In the genomic region with DNA sequence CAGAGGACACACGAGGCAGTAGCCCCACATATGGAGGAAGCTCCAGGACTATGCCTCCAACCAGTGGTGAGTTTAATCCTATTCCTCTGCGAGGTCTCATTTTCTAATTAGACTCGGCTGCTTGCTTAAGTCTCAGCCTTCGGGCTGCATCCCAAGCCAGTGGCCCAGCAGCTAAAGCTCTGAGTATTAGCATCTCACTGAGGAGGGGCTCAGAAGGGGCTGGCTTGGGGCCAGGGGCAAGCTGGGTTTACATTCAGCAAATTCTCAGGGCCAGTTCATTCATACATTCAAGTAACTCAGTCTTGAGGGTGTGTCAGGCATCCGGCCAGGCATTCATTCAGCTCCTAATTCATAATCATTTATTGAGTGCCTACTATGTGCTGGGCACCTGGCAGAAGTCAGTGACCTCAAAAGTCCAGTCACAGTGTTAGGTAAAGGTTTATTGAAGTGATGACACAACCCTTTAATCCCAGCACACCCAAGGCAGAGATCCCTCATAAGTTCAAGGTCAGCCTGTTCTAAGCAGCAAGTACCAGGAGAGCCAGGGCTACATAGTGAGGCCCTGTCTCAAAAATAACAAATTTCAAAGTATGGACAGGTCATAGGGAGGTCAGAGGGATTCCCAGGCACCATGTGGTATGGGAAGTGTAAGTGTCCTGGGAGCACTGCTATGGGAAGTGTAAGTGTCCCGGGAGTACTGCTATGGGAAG, we compare ENCODE assay signal across 9 mouse cellular contexts. TPM values are rescaled to one million over a fixed set of nuclear protein-coding genes. Genes with fewer than 3 reads are reported as not detected.
DNase-seq lines count a peak whose midpoint lies in the region; ATAC-seq and TF ChIP-seq lines count a peak whose summit lies in the region.
"Had no signal": no experiment of that assay in that cellular context is flagged by ENCODE, and none has a peak within 500 bp of the region (broad histone marks: within the 10 kb centered on the region; RNA-seq: fewer than 3 reads in every experiment).

No protein-coding gene starts in this region.

- peak overlapping the region; percentile 63 for H3K4me2 ChIP-seq in heart, embryonic 16.5 days (ENCODE audit: low read depth, low read length)
- H3K4me2 ChIP-seq in limb, embryonic 14.5 days (replicated peaks; ENCODE audit: low read depth, low read length, severe bottlenecking) = peak overlapping the region; percentile 52

- H3K4me3 ChIP-seq in gastrocnemius, adult 2 months = peak overlapping the region; percentile 63
- H3K4me3 ChIP-seq in heart, embryonic 16.5 days (ENCODE audit: low read length) = no peak overlapping the region
- H3K4me3 ChIP-seq in limb, embryonic 14.5 days (replicated peaks; ENCODE audit: low read length) = peak overlapping the region; percentile 29

- peak overlapping the region; percentile 92 for H3K27ac ChIP-seq in gastrocnemius, adult 2 months
- H3K27ac ChIP-seq in heart, embryonic 16.5 days (ENCODE audit: low read length) = no peak overlapping the region
- H3K27ac ChIP-seq in limb, embryonic 14.5 days (replicated peaks; ENCODE audit: low read depth, low read length) = no peak overlapping the region

- H3K36me3 ChIP-seq in heart, embryonic 16.5 days (ENCODE audit: control insufficient read depth, insufficient read depth) = peaks cover 6% of the 10 kb centered on the region
- H3K36me3 ChIP-seq in limb, embryonic 14.5 days (ENCODE audit: control insufficient read depth, insufficient read depth, low read length) = peaks cover 8% of the 10 kb centered on the region; the same call in 1 of the 2 replicates

- ATAC-seq in heart, embryonic 16.5 days (replicated peaks; ENCODE audit: extremely low read depth, insufficient read depth, low FRiP score) = no peak
- ATAC-seq in limb, embryonic 14.5 days (ENCODE audit: low FRiP score, low read depth) = 0 out of 2 replicates have a peak, but pooled peaks have one; percentile 14
- no peak for ATAC-seq in frontal cortex, adult (ENCODE audit: low TSS enrichment)

- intact Hi-C loops in gastrocnemius, adult 2 months (cut with DNase I) = loop anchor here (10.0 kb wide), 1 partner anchor 66 kb away; a partner anchor contains a TSS
- intact Hi-C loops in gastrocnemius, postnatal 36 days (cut with DNase I) = no loop called here

- TF ChIP-seq CTCF in gastrocnemius, adult 2 months (IDR thresholded peaks at IDR 0.05) = no peak

- WGBS in heart, embryonic 16.5 days = 36% methylated on average over 6 of the region's 6 CpGs
- whole genome bisulfite sequencing in limb, embryonic 14.5 days = 23% methylated on average over 6 of the region's 6 CpGs

- no peaks in the 10 kb centered on the region for H3K27me3 ChIP-seq in heart, embryonic 16.5 days (ENCODE audit: control insufficient read depth, insufficient read depth, low read length)
- H3K27me3 ChIP-seq in limb, embryonic 14.5 days (ENCODE audit: control insufficient read depth, insufficient read depth, low read length) = peaks cover 6% of the 10 kb centered on the region; the same call in 1 of the 2 replicates
- H3K27me3 ChIP-seq: CH12.LX had no signal

- no peaks in the 10 kb centered on the region for H3K9me3 ChIP-seq in heart, embryonic 16.5 days (replicated peaks; ENCODE audit: control insufficient read depth, low read length)
- no peaks in the 10 kb centered on the region for H3K9me3 ChIP-seq in limb, embryonic 14.5 days (ENCODE audit: control insufficient read depth, low read length)

- peak; percentile 42 for DNase-seq in gastrocnemius, adult 2 months
- DNase-seq in gastrocnemius, postnatal 36 days = no peak
- DNase-seq in Muller cell, postnatal 12 days (ENCODE audit: inconsistent ontology term) = peak; percentile 84
- peak; percentile 49 for DNase-seq in limb, embryonic 14.5 days (ENCODE audit: low spot score)
- no peak for DNase-seq in ovary, adult 18-20 months (ENCODE audit: low spot score)
- DNase-seq in left cerebral cortex, adult 18-20 months (ENCODE audit: low spot score in 2 of 2) = no peak

- H3K4me1 ChIP-seq in heart, embryonic 16.5 days (ENCODE audit: control insufficient read depth, insufficient read depth, low read length) = peaks cover 40% of the 10 kb centered on the region
- peaks cover 30% of the 10 kb centered on the region for H3K4me1 ChIP-seq in limb, embryonic 14.5 days (ENCODE audit: control insufficient read depth, insufficient read depth, low read length)

- TF ChIP-seq POLR2A in limb, embryonic 14.5 days (IDR thresholded peaks at IDR 0.05; ENCODE audit: borderline replicate concordance, extremely low read depth, insufficient read depth, insufficient read length) = no peak

- H3K9ac ChIP-seq in heart, embryonic 16.5 days (ENCODE audit: low read length) = no peak overlapping the region; the same call in 1 of the 2 replicates
- peak overlapping the region; percentile 31; the same call in 1 of the 2 replicates for H3K9ac ChIP-seq in limb, embryonic 14.5 days (ENCODE audit: low read depth, low read length, severe bottlenecking)

RNA-seq across cellular contexts. Expression of a gene that starts 57.5 kb away (rescaled TPM):
- total RNA-seq in gastrocnemius, adult 2 months (2021) = 1 to 10 TPM; 6.4 to 7.6 TPM
- 1 to 10 TPM; 6.1 to 8.2 TPM for total RNA-seq in gastrocnemius, postnatal 36 days (2021)
- polyA plus RNA-seq in heart, embryonic 16.5 days (2015; fragmentation: Nextera tagmentation; extraction: Ambion mirVana) = 17.1 and 19.1 TPM in 2 replicates
- polyA plus RNA-seq in limb, embryonic 14.5 days (2012; rRNA removed) = 31.6 and 39.4 TPM in 2 replicates
- 21.4 and 21.6 TPM in 2 replicates for polyA plus RNA-seq in limb, embryonic 14.5 days (2014; fragmentation: Nextera tagmentation; extraction: Ambion mirVana)
- total RNA-seq in left cerebral cortex, adult 18-20 months (2021) = 10 to 100 TPM; 42.1 to 50.6 TPM

Comparison
In these comparisons a context has a peak if more than half of its experiments do, and no peak if none do; other contexts are left out.
1. DNase-seq: peak in gastrocnemius, adult 2 months (single experiment), Muller cell, postnatal 12 days (single experiment) and limb, embryonic 14.5 days (single experiment); none in gastrocnemius, postnatal 36 days (0 of 2), ovary, adult 18-20 months (single experiment) and left cerebral cortex, adult 18-20 months (0 of 2).
2. RNA of a gene that starts 57.5 kb away (total RNA-seq): 42.1 to 50.6 TPM in left cerebral cortex, adult 18-20 months; 6.1 to 8.2 TPM in gastrocnemius, postnatal 36 days and 6.4 to 7.6 TPM in gastrocnemius, adult 2 months; every median in the first group is over 4 times any median in the second.